ENCODE assay signal across 27 mouse cellular contexts in the genomic region with DNA sequence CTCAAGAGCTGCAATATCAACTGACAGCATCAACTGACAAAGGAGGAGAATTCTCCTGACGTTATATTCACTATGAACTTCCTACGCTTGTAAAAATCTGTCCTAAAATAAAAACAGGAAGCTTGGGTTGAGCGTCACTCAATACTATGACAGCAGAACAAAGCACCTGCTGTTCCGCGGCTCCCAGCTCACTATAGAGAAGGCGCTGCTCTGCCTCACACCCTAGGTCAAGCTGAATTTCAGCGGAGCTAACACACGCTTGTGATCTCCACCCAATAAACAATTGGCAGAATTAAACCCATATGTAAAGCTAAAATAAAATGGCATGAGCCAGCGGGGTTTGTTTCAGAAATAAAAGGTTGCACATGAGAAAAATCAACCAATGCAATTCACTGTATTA. TPM values are rescaled to one million over a fixed set of nuclear protein-coding genes. Genes with fewer than 3 reads are reported as not detected.
DNase-seq lines count a peak whose midpoint lies in the region; ATAC-seq and TF ChIP-seq lines count a peak whose summit lies in the region.
"Had no signal": no experiment of that assay in that cellular context is flagged by ENCODE, and none has a peak within 500 bp of the region (broad histone marks: within the 10 kb centered on the region; RNA-seq: fewer than 3 reads in every experiment).

No protein-coding gene starts in this region.

- H3K9me3 ChIP-seq in forebrain, embryonic 13.5 days (replicated peaks): no peaks in the 10 kb centered on the region
- no peaks in the 10 kb centered on the region for H3K9me3 ChIP-seq in forebrain, embryonic 12.5 days
- no peaks in the 10 kb centered on the region for H3K9me3 ChIP-seq in hindbrain, embryonic 13.5 days
- H3K9me3 ChIP-seq in hindbrain, postnatal 0 days (ENCODE audit: low read length): no peaks in the 10 kb centered on the region
- H3K9me3 ChIP-seq in limb, embryonic 14.5 days (ENCODE audit: control insufficient read depth, low read length): no peaks in the 10 kb centered on the region
- H3K9me3 ChIP-seq: heart, embryonic 12.5 days had no signal

- no peak for TF ChIP-seq CTCF in hindbrain, postnatal 0 days (IDR thresholded peaks at IDR 0.05; ENCODE audit: low read depth)

- peaks cover 10% of the 10 kb centered on the region for H3K4me1 ChIP-seq in forebrain, embryonic 13.5 days
- H3K4me1 ChIP-seq in forebrain, embryonic 12.5 days: peaks cover 12% of the 10 kb centered on the region; the same call in 1 of the 2 replicates
- peaks cover 22% of the 10 kb centered on the region for H3K4me1 ChIP-seq in hindbrain, embryonic 13.5 days (replicated peaks)
- no peaks in the 10 kb centered on the region for H3K4me1 ChIP-seq in hindbrain, postnatal 0 days (ENCODE audit: insufficient read depth, low read length)
- H3K4me1 ChIP-seq in limb, embryonic 14.5 days (ENCODE audit: control insufficient read depth, insufficient read depth, low read length): peaks cover 7% of the 10 kb centered on the region
- H3K4me1 ChIP-seq: megakaryocyte, embryonic 14.5 days had no signal

- no peak for DNase-seq in hindbrain, postnatal 0 days (ENCODE audit: low spot score)
- peak; percentile 21 for DNase-seq in brain, adult 2 months (ENCODE audit: low read depth, low spot score)
- no peak for DNase-seq in limb, embryonic 14.5 days (ENCODE audit: low spot score)
- DNase-seq in urinary bladder, postnatal 25 days (ENCODE audit: low spot score): no peak
- DNase-seq: adrenal gland, postnatal 10 days; cerebellum, adult 11 months; cerebellum, postnatal 14 days; embryo, embryonic 11 days; kidney, adult 8-10 months; kidney, postnatal 25 days; lung, adult 18-20 months; retina, postnatal 1 day; right cerebral cortex, postnatal 4 days; thymus, adult 2 months had no signal

- H3K27ac ChIP-seq in forebrain, embryonic 13.5 days: 0 out of 2 replicates have a peak overlapping the region, but pooled peaks have one; percentile 21
- no peak overlapping the region for H3K27ac ChIP-seq in forebrain, embryonic 12.5 days
- peak overlapping the region; percentile 55; the same call in 1 of the 2 replicates for H3K27ac ChIP-seq in hindbrain, embryonic 13.5 days
- no peak overlapping the region for H3K27ac ChIP-seq in hindbrain, postnatal 0 days
- no peak overlapping the region for H3K27ac ChIP-seq in limb, embryonic 14.5 days (replicated peaks; ENCODE audit: low read depth, low read length)

- no peak for TF ChIP-seq POLR2A in limb, embryonic 14.5 days (IDR thresholded peaks at IDR 0.05; ENCODE audit: borderline replicate concordance, extremely low read depth, insufficient read depth, insufficient read length)

- H3K4me2 ChIP-seq in forebrain, embryonic 13.5 days: no peak overlapping the region
- H3K4me2 ChIP-seq in forebrain, embryonic 12.5 days: no peak overlapping the region
- H3K4me2 ChIP-seq in hindbrain, embryonic 13.5 days: no peak overlapping the region
- H3K4me2 ChIP-seq in hindbrain, postnatal 0 days (ENCODE audit: low read depth, low read length): no peak overlapping the region
- H3K4me2 ChIP-seq in limb, embryonic 14.5 days (replicated peaks; ENCODE audit: low read depth, low read length, severe bottlenecking): 0 out of 2 replicates have a peak overlapping the region, but pooled peaks have one; percentile 11
- H3K4me2 ChIP-seq: heart, embryonic 12.5 days; liver, embryonic 11.5 days had no signal

- H3K9ac ChIP-seq in forebrain, embryonic 13.5 days: no peak overlapping the region
- H3K9ac ChIP-seq in forebrain, embryonic 12.5 days: no peak overlapping the region
- no peak overlapping the region for H3K9ac ChIP-seq in hindbrain, embryonic 13.5 days
- H3K9ac ChIP-seq in hindbrain, postnatal 0 days (replicated peaks; ENCODE audit: low read length): no peak overlapping the region
- no peak overlapping the region for H3K9ac ChIP-seq in limb, embryonic 14.5 days (ENCODE audit: low read depth, low read length, severe bottlenecking)
- H3K9ac ChIP-seq: heart, embryonic 12.5 days had no signal

- WGBS in forebrain, embryonic 13.5 days: 58% methylated on average over 9 of the region's 9 CpGs
- WGBS in forebrain, embryonic 12.5 days: 65% methylated on average over 9 of the region's 9 CpGs
- 41% methylated on average over 9 of the region's 9 CpGs for WGBS in hindbrain, embryonic 13.5 days
- 40% methylated on average over 9 of the region's 9 CpGs for WGBS in hindbrain, postnatal 0 days
- 28% methylated on average over 9 of the region's 9 CpGs for WGBS in limb, embryonic 14.5 days

- no peaks in the 10 kb centered on the region for H3K27me3 ChIP-seq in forebrain, embryonic 13.5 days
- no peaks in the 10 kb centered on the region for H3K27me3 ChIP-seq in forebrain, embryonic 12.5 days
- no peaks in the 10 kb centered on the region for H3K27me3 ChIP-seq in hindbrain, embryonic 13.5 days
- H3K27me3 ChIP-seq in hindbrain, postnatal 0 days (ENCODE audit: insufficient read depth, low read length): no peaks in the 10 kb centered on the region
- H3K27me3 ChIP-seq in limb, embryonic 14.5 days (ENCODE audit: control insufficient read depth, insufficient read depth, low read length): no peaks in the 10 kb centered on the region
- H3K27me3 ChIP-seq: heart, embryonic 12.5 days had no signal

- ATAC-seq in forebrain, embryonic 13.5 days: peak; percentile 51; the same call in 1 of the 2 replicates
- ATAC-seq in forebrain, embryonic 12.5 days (ENCODE audit: low FRiP score): no peak
- no peak for ATAC-seq in hindbrain, embryonic 13.5 days (ENCODE audit: low FRiP score)
- no peak for ATAC-seq in hindbrain, postnatal 0 days
- ATAC-seq in limb, embryonic 14.5 days (ENCODE audit: low FRiP score, low read depth): no peak
- ATAC-seq in frontal cortex, adult (ENCODE audit: low TSS enrichment): no peak
- ATAC-seq: activated CD4-positive, CD25-positive, alpha-beta regulatory T cell, adult 4 months; CD4-positive, CD25-positive, alpha-beta regulatory T cell, adult 4 months; Patski had no signal

- H3K36me3 ChIP-seq in forebrain, embryonic 13.5 days (ENCODE audit: poor library complexity, severe bottlenecking): no peaks in the 10 kb centered on the region
- H3K36me3 ChIP-seq in forebrain, embryonic 12.5 days (replicated peaks): no peaks in the 10 kb centered on the region
- no peaks in the 10 kb centered on the region for H3K36me3 ChIP-seq in hindbrain, embryonic 13.5 days
- H3K36me3 ChIP-seq in hindbrain, postnatal 0 days (ENCODE audit: insufficient read depth, low read length): no peaks in the 10 kb centered on the region
- no peaks in the 10 kb centered on the region for H3K36me3 ChIP-seq in limb, embryonic 14.5 days (ENCODE audit: control insufficient read depth, insufficient read depth, low read length)
- H3K36me3 ChIP-seq: heart, embryonic 12.5 days had no signal

- H3K4me3 ChIP-seq in forebrain, embryonic 13.5 days: no peak overlapping the region
- no peak overlapping the region for H3K4me3 ChIP-seq in forebrain, embryonic 12.5 days (replicated peaks)
- no peak overlapping the region for H3K4me3 ChIP-seq in hindbrain, embryonic 13.5 days
- no peak overlapping the region for H3K4me3 ChIP-seq in hindbrain, postnatal 0 days (ENCODE audit: low read length)
- no peak overlapping the region for H3K4me3 ChIP-seq in limb, embryonic 14.5 days (replicated peaks; ENCODE audit: low read length)
- H3K4me3 ChIP-seq: heart, embryonic 12.5 days; megakaryocyte, embryonic 14.5 days had no signal

RNA-seq across cellular contexts. Expression of a gene that starts 57.1 kb away (rescaled TPM):
- polyA plus RNA-seq in forebrain, embryonic 13.5 days (2015; fragmentation: Nextera tagmentation; extraction: Ambion mirVana): 0.62 and 0.86 TPM in 2 replicates
- 0.56 TPM in 1 of 2 replicates, not detected in the other for polyA plus RNA-seq in forebrain, embryonic 12.5 days (2016; fragmentation: Nextera tagmentation; extraction: Ambion mirVana)
- polyA plus RNA-seq in hindbrain, embryonic 13.5 days (2015; fragmentation: Nextera tagmentation; extraction: Ambion mirVana): 0.79 and 0.93 TPM in 2 replicates
- total RNA-seq in hindbrain, postnatal 0 days (2014; rRNA removed): 0.31 TPM in 1 of 2 replicates, not detected in the other
- polyA plus RNA-seq in hindbrain, postnatal 0 days (2015; fragmentation: Nextera tagmentation; extraction: Ambion mirVana): 0.38 and 1.2 TPM in 2 replicates
- polyA plus RNA-seq in limb, embryonic 14.5 days (2012; rRNA removed): 0.10 and 0.19 TPM in 2 replicates
- not detected in 2 replicates for polyA plus RNA-seq in limb, embryonic 14.5 days (2014; fragmentation: Nextera tagmentation; extraction: Ambion mirVana)
- total RNA-seq: ES-E14; heart, postnatal 25 days had no signal
- polyA plus RNA-seq: activated CD4-positive, CD25-positive, alpha-beta regulatory T cell, adult 4 months; heart, embryonic 12.5 days; liver, embryonic 11.5 days; Patski; stomach, embryonic 16.5 days; thymus, adult 2 months had no signal

Comparison
In these comparisons a context has a peak if more than half of its experiments do, and no peak if none do; other contexts are left out.
1. H3K27ac ChIP-seq: peak in forebrain, embryonic 13.5 days (single experiment) and hindbrain, embryonic 13.5 days (single experiment); none in forebrain, embryonic 12.5 days (single experiment), hindbrain, postnatal 0 days (single experiment) and limb, embryonic 14.5 days (single experiment).